Mouse (Mus musculus): ENCODE measurements at regions not wholly inside any gene's neighbourhood (a gene's known extent, or its start where the extent isn't known, plus 50 kb on each side); places are given as distances from the start of the nearest gene placed in this dataset.
"Not testable (repeated sequence)": the region's sequence is repeated elsewhere in the genome, so short reads cannot be mapped to it uniquely, and the experiment has no call there.

DNA sequence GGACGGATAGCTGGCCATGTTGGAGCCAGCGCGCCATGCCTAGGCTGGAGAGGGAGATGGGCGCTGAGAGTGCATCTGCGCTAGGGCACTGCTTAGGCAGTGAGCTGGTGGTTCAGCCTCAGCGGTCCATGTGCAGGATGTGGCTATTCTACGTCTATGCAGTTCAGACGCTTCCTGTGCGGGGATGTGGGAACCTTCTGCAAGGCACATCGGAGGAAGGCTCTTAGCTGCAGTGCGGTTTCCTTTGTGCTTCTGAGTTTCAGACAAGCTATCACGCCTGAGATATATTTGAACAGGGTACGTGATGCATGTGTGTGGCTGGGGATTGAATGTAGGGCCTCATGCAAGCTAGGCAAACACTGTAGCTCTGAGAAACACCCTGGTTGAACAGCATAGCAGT, 54.4 kb upstream of the Lrpprc start:
- no peak overlapping the region for H3K9ac ChIP-seq
- H3K36me3 ChIP-seq, result no peaks in the 10 kb centered on the region
- no peak overlapping the region for H3K27ac ChIP-seq (replicated peaks)
- H3K27me3 ChIP-seq, result no peaks in the 10 kb centered on the region
- no peak overlapping the region for H3K4me2 ChIP-seq
- no peak overlapping the region for H3K4me3 ChIP-seq
- H3K9me3 ChIP-seq, result no peaks in the 10 kb centered on the region
- H3K4me1 ChIP-seq (replicated peaks), result peaks cover 10% of the 10 kb centered on the region; the same call in 1 of the 2 replicates
- 89% methylated on average over 13 of the region's 13 CpGs for WGBS
- ATAC-seq (ENCODE audit: low read depth), result no peak

DNA sequence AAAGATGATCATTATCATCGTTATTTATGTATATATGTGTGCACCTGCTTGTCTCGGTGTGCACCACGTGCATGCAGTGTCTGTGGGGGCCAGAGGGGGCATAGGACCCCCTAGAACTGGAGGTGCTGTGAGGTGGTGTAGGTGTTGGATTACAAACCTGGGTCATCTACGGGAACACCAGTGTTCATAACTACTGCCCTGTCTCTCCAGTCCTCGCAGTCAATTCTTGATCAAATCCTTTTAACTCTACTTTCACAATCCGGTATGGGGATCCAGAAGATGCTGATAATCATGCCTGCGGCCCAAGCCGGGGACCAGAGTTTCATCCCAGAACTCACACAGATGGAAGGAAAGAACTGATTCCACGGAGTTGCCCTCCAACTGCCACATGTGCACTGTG, 55.6 kb upstream of the Lrpprc start:
- 90% methylated on average over 9 of the region's 9 CpGs for WGBS
- Histone ChIP-seq H3K9me3 (no peaks in the 10 kb centered on the region), H3K9ac (no peak overlapping the region), H3K27me3 (no peaks in the 10 kb centered on the region), H3K27ac (replicated peaks) (no peak overlapping the region), H3K4me2 (no peak overlapping the region), H3K36me3 (no peaks in the 10 kb centered on the region), H3K4me1 (replicated peaks) (peaks cover 10% of the 10 kb centered on the region; the same call in 1 of the 2 replicates), H3K4me3 (no peak overlapping the region)
- ATAC-seq (ENCODE audit: low read depth), result no peak

DNA sequence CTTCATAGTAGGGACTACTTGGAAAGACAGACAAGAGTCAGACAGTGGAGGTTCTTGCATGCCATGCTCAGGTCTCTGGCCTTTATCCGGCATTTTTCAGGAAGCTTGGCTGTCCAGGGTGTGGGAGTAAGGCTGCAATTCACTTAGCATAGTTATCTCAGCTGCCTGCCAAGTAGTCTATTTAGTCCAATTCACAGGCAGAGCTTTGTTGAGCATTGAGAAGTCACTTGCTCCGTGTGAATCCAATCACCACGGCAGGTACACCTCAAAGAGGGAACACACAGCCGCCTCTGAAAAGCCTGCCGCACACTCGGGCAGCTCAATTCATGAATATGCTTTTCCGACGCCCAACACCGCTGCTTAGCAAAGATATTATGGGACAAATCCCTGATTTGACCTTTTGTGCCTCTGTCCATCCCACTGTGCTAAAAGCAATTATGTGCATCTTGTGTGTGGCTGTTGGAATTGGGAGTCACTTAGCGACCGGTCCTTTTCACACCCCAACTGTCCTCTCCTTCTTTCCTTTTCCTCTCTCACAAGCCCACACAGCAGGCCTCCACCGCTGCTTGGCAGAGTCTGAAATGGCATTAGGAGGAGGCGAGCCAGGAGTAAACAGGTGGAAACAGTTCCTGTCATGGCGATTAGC, 57.9 kb upstream of the Lrpprc start:
- no peak overlapping the region for H3K4me2 ChIP-seq
- H3K27me3 ChIP-seq, result no peaks in the 10 kb centered on the region
- 39% methylated on average over 14 of the region's 14 CpGs for WGBS
- H3K4me3 ChIP-seq, result no peak overlapping the region
- H3K9me3 ChIP-seq, result no peaks in the 10 kb centered on the region
- no peak overlapping the region for H3K9ac ChIP-seq
- H3K36me3 ChIP-seq, result no peaks in the 10 kb centered on the region
- peaks cover 10% of the 10 kb centered on the region; the same call in 1 of the 2 replicates for H3K4me1 ChIP-seq (replicated peaks)
- ATAC-seq (ENCODE audit: low read depth), result no peak
- H3K27ac ChIP-seq (replicated peaks), result no peak overlapping the region

DNA sequence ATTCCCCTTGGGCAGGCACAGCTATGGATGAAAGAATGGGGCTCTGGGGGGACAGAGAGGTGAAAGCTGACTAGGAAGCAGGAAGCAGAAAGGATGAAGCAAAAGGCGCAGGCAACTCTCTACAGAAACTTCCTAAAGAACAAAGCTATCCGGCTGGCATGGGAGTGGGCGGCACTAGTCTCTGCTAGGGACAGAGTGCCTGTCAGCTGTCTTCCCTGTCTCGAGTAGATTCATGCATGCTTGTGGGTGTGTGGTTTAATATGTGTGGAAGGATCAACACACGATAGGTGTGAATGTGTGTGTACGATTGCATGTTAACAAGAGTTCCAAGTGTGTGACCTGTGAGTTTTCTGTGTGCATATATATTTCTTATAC, 58.4 kb upstream of the Lrpprc start:
- 69% methylated on average over 6 of the region's 6 CpGs for WGBS
- Histone ChIP-seq H3K27me3 (no peaks in the 10 kb centered on the region), H3K4me2 (no peak overlapping the region), H3K9ac (no peak overlapping the region), H3K9me3 (no peaks in the 10 kb centered on the region), H3K36me3 (no peaks in the 10 kb centered on the region), H3K27ac (replicated peaks) (no peak overlapping the region), H3K4me3 (no peak overlapping the region), H3K4me1 (replicated peaks) (peaks cover 10% of the 10 kb centered on the region; the same call in 1 of the 2 replicates)
- no peak for ATAC-seq (ENCODE audit: low read depth)

DNA sequence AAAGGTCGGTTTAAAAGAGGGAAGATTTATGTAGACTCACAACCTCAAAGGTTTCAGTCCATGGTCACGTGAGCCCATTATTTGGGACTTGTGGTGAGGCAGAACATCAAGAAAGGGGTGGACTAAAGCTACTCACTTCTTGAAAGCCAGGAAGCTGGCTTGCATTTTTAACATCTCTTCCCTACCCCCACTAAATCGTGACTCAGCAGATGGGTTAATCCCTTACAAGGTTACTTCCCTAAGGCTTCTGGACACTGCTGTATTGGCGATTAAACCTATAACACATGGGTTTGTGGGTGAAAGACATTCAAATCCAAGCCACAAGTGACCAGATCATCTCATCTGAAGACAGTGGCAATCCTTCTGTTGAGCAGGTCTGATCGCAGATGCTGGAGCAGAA, 59.9 kb upstream of the Lrpprc start:
- no peak overlapping the region for H3K27ac ChIP-seq (replicated peaks)
- H3K4me1 ChIP-seq (replicated peaks), result peaks cover 10% of the 10 kb centered on the region; the same call in 1 of the 2 replicates
- WGBS, result 86% methylated on average over 5 of the region's 5 CpGs
- H3K4me3 ChIP-seq, result no peak overlapping the region
- H3K9ac ChIP-seq, result no peak overlapping the region
- ATAC-seq (ENCODE audit: low read depth), result no peak
- no peaks in the 10 kb centered on the region for H3K36me3 ChIP-seq
- no peaks in the 10 kb centered on the region for H3K9me3 ChIP-seq
- H3K4me2 ChIP-seq, result no peak overlapping the region
- H3K27me3 ChIP-seq, result no peaks in the 10 kb centered on the region

DNA sequence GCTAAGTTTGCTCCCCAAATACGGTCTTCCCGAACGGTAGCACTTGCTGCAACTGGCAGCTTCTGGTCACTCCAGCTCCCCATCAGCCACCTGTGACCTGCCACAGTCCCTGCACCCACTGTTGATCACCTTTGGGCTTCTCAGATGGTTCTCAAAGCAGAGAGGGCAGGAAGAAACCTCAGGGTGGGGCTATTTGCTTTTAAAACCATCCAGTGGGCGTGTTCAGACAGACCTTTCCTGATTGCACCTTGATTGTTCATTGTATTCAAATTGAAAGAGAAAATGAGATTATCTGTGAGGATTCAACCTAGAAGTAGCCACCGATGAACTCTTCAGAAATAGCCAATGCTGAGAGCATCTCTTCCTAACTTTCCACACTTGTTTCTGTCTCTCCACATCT, 60.3 kb upstream of the Lrpprc start:
- H3K9ac ChIP-seq, result no peak overlapping the region
- H3K36me3 ChIP-seq, result no peaks in the 10 kb centered on the region
- H3K9me3 ChIP-seq, result no peaks in the 10 kb centered on the region
- WGBS, result 87% methylated on average over 5 of the region's 5 CpGs
- no peak overlapping the region for H3K4me3 ChIP-seq
- no peak for ATAC-seq (ENCODE audit: low read depth)
- no peak overlapping the region for H3K27ac ChIP-seq (replicated peaks)
- no peaks in the 10 kb centered on the region for H3K27me3 ChIP-seq
- peaks cover 10% of the 10 kb centered on the region; the same call in 1 of the 2 replicates for H3K4me1 ChIP-seq (replicated peaks)
- H3K4me2 ChIP-seq, result no peak overlapping the region

DNA sequence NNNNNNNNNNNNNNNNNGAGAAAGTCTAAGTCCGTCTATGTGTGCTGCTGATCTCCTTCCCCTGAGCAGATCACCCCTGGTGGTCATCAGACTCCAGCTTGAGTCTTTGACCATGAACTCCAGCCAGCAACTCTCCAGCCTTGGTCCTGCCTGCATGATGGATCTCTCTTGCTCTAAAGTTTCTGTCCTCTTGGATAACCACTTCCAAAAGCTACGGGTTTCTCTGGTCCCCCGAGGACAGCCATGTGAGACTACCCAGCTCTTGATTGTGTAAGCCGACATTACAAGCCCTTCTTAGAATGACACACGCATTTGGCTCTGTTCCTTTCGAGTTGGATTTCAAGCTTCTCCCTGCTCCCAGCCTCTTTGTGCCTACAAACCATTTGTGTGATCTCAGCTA, 66.4 kb upstream of the Lrpprc start:
- H3K9ac ChIP-seq, result no peak overlapping the region
- no peaks in the 10 kb centered on the region for H3K9me3 ChIP-seq
- no peak for ATAC-seq (ENCODE audit: low read depth)
- no peaks in the 10 kb centered on the region for H3K27me3 ChIP-seq
- H3K27ac ChIP-seq (replicated peaks), result no peak overlapping the region
- no peak overlapping the region for H3K4me3 ChIP-seq
- WGBS, result 88% methylated on average over 6 of the region's 6 CpGs
- no peaks in the 10 kb centered on the region for H3K36me3 ChIP-seq
- H3K4me2 ChIP-seq, result no peak overlapping the region
- 0 out of 2 replicates have a peak, but pooled peaks cover 6% of the 10 kb centered on the region for H3K4me1 ChIP-seq (replicated peaks)

DNA sequence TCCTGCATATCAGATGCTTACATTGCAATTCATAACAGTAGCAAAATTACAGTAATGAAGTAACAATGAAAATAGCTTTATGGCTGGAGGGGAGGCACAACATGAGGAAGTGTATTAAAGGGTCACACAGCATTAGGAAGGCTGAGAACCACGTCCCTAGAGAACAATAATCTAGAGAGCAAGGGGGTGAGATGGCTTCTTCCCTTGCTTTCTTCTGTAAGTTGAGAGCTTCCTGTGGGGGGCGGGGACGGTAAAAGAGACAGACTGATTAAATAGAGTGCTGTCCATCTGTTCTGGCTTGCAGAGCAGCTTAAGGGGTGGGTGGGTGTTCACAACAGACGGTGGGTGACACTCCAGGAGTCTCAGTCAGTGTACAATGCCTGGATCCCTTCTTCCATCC, 68.2 kb upstream of the Lrpprc start:
- 47% methylated on average over 4 of the region's 4 CpGs for WGBS
- Histone ChIP-seq H3K4me1 (replicated peaks) (0 out of 2 replicates have a peak, but pooled peaks cover 6% of the 10 kb centered on the region), H3K4me2 (no peak overlapping the region), H3K4me3 (no peak overlapping the region), H3K36me3 (no peaks in the 10 kb centered on the region), H3K27me3 (no peaks in the 10 kb centered on the region), H3K9me3 (no peaks in the 10 kb centered on the region), H3K27ac (replicated peaks) (no peak overlapping the region), H3K9ac (no peak overlapping the region)
- ATAC-seq (ENCODE audit: low read depth), result no peak

DNA sequence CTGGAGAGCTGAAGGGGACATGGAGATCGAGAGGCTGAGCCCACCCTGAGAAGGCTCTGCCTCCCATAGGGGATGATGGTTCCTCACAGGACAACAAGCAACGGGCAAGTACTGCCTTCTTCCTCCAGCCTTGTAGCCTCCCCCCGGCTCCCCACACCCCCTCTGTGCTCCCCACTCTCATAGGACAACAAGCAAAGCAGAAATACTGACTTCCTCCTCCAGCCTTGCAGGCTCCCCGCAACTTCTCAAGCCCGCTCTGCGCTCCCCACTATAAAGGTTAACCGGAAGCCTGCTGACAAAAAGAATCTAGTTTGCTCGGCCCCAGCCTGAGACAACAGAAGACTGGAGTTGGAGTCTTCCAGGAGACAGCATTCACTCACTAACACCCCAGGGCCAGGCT, 69.3 kb upstream of the Lrpprc start:
- Histone ChIP-seq H3K27ac (replicated peaks) (peak overlapping the region; percentile 29; the same call in 1 of the 2 replicates), H3K27me3 (no peaks in the 10 kb centered on the region), H3K4me1 (replicated peaks) (0 out of 2 replicates have a peak, but pooled peaks cover 6% of the 10 kb centered on the region), H3K9me3 (no peaks in the 10 kb centered on the region), H3K9ac (no peak overlapping the region), H3K4me3 (no peak overlapping the region), H3K36me3 (no peaks in the 10 kb centered on the region), H3K4me2 (no peak overlapping the region)
- WGBS, result 71% methylated on average over 8 of the region's 8 CpGs
- no peak for ATAC-seq (ENCODE audit: low read depth)

DNA sequence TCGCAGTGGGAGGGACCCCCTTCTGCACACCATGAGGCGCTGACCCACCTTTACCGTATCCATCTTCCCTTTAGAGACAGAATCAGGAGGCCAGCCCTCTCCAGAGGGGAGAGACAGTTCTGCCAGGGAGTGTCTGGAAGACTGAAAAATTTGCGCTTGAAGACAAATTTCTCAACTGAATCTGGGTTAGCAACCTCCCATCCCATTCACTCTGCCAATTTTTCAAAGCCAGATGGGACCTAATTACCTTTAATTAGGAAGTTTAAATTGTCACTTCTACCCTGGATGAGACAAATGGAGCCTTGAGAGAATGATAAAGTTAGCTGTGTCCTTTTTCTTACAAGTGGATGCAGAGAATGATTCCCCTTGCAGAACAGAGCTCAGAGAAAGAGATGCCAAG, 70.2 kb upstream of the Lrpprc start:
- ATAC-seq (ENCODE audit: low read depth), result no peak
- H3K9ac ChIP-seq, result no peak overlapping the region
- no peaks in the 10 kb centered on the region for H3K36me3 ChIP-seq
- WGBS, result 72% methylated on average over 4 of the region's 4 CpGs
- H3K27ac ChIP-seq (replicated peaks), result no peak overlapping the region
- H3K4me3 ChIP-seq, result no peak overlapping the region
- no peaks in the 10 kb centered on the region for H3K27me3 ChIP-seq
- no peak overlapping the region for H3K4me2 ChIP-seq
- H3K9me3 ChIP-seq, result no peaks in the 10 kb centered on the region
- 0 out of 2 replicates have a peak, but pooled peaks cover 6% of the 10 kb centered on the region for H3K4me1 ChIP-seq (replicated peaks)

DNA sequence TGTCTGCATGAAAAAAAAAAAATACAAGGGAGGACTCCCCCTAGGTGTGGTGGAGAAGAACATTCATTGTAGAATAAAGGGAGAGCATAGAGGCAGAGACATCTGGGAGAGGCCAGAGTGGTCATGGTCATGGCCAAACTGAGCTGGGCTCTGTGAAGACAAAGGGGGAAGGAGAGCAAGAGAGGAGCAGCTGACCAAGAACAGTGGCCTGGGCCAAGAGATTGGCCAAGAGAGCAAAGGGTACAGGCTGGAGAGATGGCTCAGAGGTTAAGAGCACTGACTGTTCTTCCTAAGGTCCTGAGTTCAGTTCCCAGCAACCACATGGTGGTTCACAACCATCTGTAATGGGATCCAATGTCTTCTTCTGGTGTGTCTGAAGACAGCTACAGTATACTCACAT, 73.6 kb upstream of the Lrpprc start:
- not testable (repeated sequence) for H3K9me3 ChIP-seq; H3K36me3 ChIP-seq; H3K4me3 ChIP-seq; H3K4me1 ChIP-seq (replicated peaks); H3K4me2 ChIP-seq; H3K9ac ChIP-seq; ATAC-seq (ENCODE audit: low read depth); H3K27me3 ChIP-seq; H3K27ac ChIP-seq (replicated peaks)

DNA sequence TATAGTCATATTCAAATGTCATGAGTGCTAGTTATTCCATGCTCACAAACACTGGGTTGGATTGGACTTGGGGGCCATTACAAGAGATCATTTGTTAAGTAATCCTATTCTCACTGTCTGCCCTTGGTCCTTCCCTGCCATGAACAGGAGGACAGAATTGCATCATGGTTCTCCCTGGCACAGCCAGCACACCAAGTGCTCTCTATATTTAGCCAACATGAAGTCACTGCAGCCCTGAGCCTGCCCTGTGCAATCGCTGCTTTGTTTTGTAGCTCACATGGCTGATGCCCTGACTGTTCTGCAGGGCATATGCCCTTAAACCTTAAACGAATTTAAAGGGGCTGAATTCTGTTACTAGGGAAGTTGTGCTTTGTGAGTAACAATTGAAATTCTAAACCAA, 74.6 kb upstream of the Lrpprc start:
- Histone ChIP-seq H3K4me2 (no peak overlapping the region), H3K9me3 (no peaks in the 10 kb centered on the region), H3K9ac (no peak overlapping the region), H3K4me3 (no peak overlapping the region), H3K4me1 (replicated peaks) (0 out of 2 replicates have a peak, but pooled peaks cover 2% of the 10 kb centered on the region), H3K27me3 (no peaks in the 10 kb centered on the region), H3K27ac (replicated peaks) (no peak overlapping the region), H3K36me3 (no peaks in the 10 kb centered on the region)
- WGBS, result 65% methylated on average over 2 of the region's 2 CpGs
- ATAC-seq (ENCODE audit: low read depth), result no peak

DNA sequence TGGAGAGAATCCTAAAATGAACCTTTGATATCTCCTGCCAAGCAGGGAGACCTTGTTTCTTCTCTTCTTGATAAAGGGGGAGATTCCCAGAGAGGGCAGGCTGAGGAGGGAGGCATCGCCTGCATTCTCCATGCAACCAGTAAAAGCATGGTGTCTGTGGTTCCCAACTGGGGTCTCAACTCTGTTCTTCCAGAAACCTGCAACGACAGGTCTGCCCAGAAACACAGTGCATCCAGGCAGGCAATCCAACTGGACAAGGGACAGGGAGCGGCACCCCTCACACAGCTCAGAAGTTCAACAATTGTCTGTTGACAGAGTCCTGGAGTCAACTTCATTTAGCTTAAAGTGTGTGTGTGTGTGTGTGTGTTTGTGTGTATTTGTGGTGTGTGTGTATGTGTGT, 75.0 kb upstream of the Lrpprc start:
- Histone ChIP-seq H3K4me3 (no peak overlapping the region), H3K27ac (replicated peaks) (no peak overlapping the region), H3K36me3 (no peaks in the 10 kb centered on the region), H3K9me3 (no peaks in the 10 kb centered on the region), H3K4me1 (replicated peaks) (no peaks in the 10 kb centered on the region), H3K9ac (no peak overlapping the region), H3K4me2 (no peak overlapping the region), H3K27me3 (no peaks in the 10 kb centered on the region)
- no peak for ATAC-seq (ENCODE audit: low read depth)
- WGBS, result 85% methylated on average over 3 of the region's 3 CpGs
